Comparison of ENCODE assay signal across 19 mouse cellular contexts in genomic region chr9:7797542-7797941, GRCm38 (mm10).
"Had no signal": no experiment of that assay in that cellular context is flagged by ENCODE, and none has a peak within 500 bp of the region (broad histone marks: within the 10 kb centered on the region; RNA-seq: fewer than 3 reads in every experiment).

No protein-coding gene starts in this region.

- H3K4me3 ChIP-seq: lung, embryonic 15.5 days; megakaryocyte, embryonic 14.5 days; midbrain, embryonic 13.5 days; midbrain, embryonic 15.5 days; neural tube, embryonic 12.5 days had no signal

- H3K27me3 ChIP-seq: lung, embryonic 15.5 days; megakaryocyte, embryonic 14.5 days; midbrain, embryonic 13.5 days; midbrain, embryonic 15.5 days; neural tube, embryonic 12.5 days had no signal

- H3K36me3 ChIP-seq: midbrain, embryonic 15.5 days had no signal

- ATAC-seq: lung, postnatal 0 days; midbrain, embryonic 13.5 days; midbrain, embryonic 15.5 days had no signal

- DNase-seq: lung, adult 2 months; lung, postnatal 14 days; lung, postnatal 36 days; retina, postnatal 1 day; right cerebral cortex, adult 18-20 months; right cerebral cortex, postnatal 25 days; right cerebral cortex, postnatal 4 days; spleen, adult 18-20 months; thymus, adult 18-20 months; thymus, postnatal 14 days; thymus, postnatal 36 days had no signal

- H3K4me2 ChIP-seq: lung, embryonic 15.5 days; midbrain, embryonic 11.5 days; midbrain, embryonic 13.5 days; midbrain, embryonic 15.5 days; neural tube, embryonic 12.5 days had no signal

- H3K4me1 ChIP-seq: lung, embryonic 15.5 days; midbrain, embryonic 15.5 days; neural tube, embryonic 12.5 days had no signal

- H3K9ac ChIP-seq: lung, embryonic 15.5 days; midbrain, embryonic 13.5 days; midbrain, embryonic 15.5 days; neural tube, embryonic 12.5 days had no signal

- H3K9me3 ChIP-seq: lung, embryonic 15.5 days; megakaryocyte, embryonic 14.5 days; midbrain, embryonic 13.5 days; midbrain, embryonic 15.5 days; neural tube, embryonic 12.5 days had no signal

- H3K27ac ChIP-seq: lung, embryonic 15.5 days; macrophage; midbrain, embryonic 13.5 days; midbrain, embryonic 15.5 days; neural tube, embryonic 12.5 days had no signal
